ENCODE assay signal across 31 mouse cellular contexts in the genomic region with DNA sequence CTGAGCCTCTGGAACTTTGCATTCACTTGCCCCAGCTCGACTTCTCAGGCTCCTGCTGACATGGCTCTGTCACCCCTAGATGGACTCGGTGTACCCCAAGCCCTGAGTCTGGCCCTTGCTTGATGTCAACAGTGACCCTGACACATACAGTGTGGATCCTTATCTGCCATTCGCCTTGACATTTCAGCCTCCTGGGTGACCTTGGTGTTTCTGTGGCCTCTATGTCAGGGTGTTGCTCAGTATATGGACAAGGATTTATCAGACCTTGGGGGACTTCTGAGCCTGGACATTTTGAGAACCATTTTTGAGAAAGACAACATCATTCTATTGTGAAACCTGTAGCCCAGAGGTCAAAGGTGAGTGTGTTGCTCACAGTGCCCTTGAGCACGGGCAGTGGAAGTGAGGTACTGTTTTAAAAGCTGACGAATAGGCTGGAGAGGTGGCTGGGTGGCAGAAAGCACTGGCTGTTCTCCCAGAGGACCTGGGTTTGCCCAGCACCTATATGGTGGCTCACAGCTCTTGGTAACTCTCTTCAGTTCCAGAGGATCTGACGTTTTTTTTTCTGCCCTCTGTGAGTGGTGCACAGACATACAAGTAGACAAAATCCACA. TPM values are rescaled to one million over a fixed set of nuclear protein-coding genes. Genes with fewer than 3 reads are reported as not detected.
DNase-seq lines count a peak whose midpoint lies in the region; ATAC-seq and TF ChIP-seq lines count a peak whose summit lies in the region.
"Had no signal": no experiment of that assay in that cellular context is flagged by ENCODE, and none has a peak within 500 bp of the region (broad histone marks: within the 10 kb centered on the region; RNA-seq: fewer than 3 reads in every experiment).

No protein-coding gene starts in this region.

- peaks cover 7% of the 10 kb centered on the region; the same call in 1 of the 2 replicates for H3K36me3 ChIP-seq in intestine, embryonic 16.5 days (ENCODE audit: control insufficient read depth, insufficient read depth, low read length)
- H3K36me3 ChIP-seq in intestine, embryonic 15.5 days, result peaks cover 16% of the 10 kb centered on the region
- peaks cover 75% of the 10 kb centered on the region for H3K36me3 ChIP-seq in G1E (replicated peaks)
- no peaks in the 10 kb centered on the region for H3K36me3 ChIP-seq in liver, embryonic 14.5 days (replicated peaks; ENCODE audit: control insufficient read depth, insufficient read depth, low read depth)

- no peaks in the 10 kb centered on the region for H3K27me3 ChIP-seq in intestine, embryonic 16.5 days (replicated peaks; ENCODE audit: control insufficient read depth, insufficient read depth, low read length)
- H3K27me3 ChIP-seq in intestine, embryonic 15.5 days (replicated peaks), result no peaks in the 10 kb centered on the region
- H3K27me3 ChIP-seq in G1E (ENCODE audit: insufficient read depth, low read length), result no peaks in the 10 kb centered on the region
- H3K27me3 ChIP-seq in liver, embryonic 14.5 days (ENCODE audit: control insufficient read depth, insufficient read depth, low read length), result no peaks in the 10 kb centered on the region
- H3K27me3 ChIP-seq: CH12.LX; hindbrain, embryonic 15.5 days; limb, embryonic 12.5 days; megakaryocyte, embryonic 14.5 days had no signal

- peak overlapping the region; percentile 25; the same call in 1 of the 2 replicates for H3K9ac ChIP-seq in intestine, embryonic 16.5 days (ENCODE audit: low read depth, low read length)
- no peak overlapping the region for H3K9ac ChIP-seq in intestine, embryonic 15.5 days
- H3K9ac ChIP-seq in liver, embryonic 14.5 days (replicated peaks), result no peak overlapping the region
- H3K9ac ChIP-seq: hindbrain, embryonic 15.5 days; limb, embryonic 12.5 days; lung, embryonic 14.5 days had no signal

- no peaks in the 10 kb centered on the region for H3K9me3 ChIP-seq in intestine, embryonic 16.5 days (ENCODE audit: control insufficient read depth, low read length)
- no peaks in the 10 kb centered on the region for H3K9me3 ChIP-seq in intestine, embryonic 15.5 days
- H3K9me3 ChIP-seq in G1E (replicated peaks), result no peaks in the 10 kb centered on the region
- H3K9me3 ChIP-seq in liver, embryonic 14.5 days (ENCODE audit: control insufficient read depth, low read length), result no peaks in the 10 kb centered on the region
- H3K9me3 ChIP-seq: forebrain, embryonic 10.5 days; heart, embryonic 10.5 days; hindbrain, embryonic 15.5 days; limb, embryonic 12.5 days; megakaryocyte, embryonic 14.5 days had no signal

- peaks cover 51% of the 10 kb centered on the region for H3K4me1 ChIP-seq in intestine, embryonic 16.5 days (ENCODE audit: control insufficient read depth, insufficient read depth, low read length)
- H3K4me1 ChIP-seq in intestine, embryonic 15.5 days (replicated peaks), result peaks cover 43% of the 10 kb centered on the region
- peaks cover 83% of the 10 kb centered on the region for H3K4me1 ChIP-seq in G1E (ENCODE audit: insufficient read depth, low read depth, low read length)
- peaks cover 0 to 23% of the 10 kb centered on the region in 2 experiments; a peak in 3 of 4 replicates for H3K4me1 ChIP-seq in liver, embryonic 14.5 days (replicated peaks; ENCODE audit: control insufficient read depth in 2 of 2, insufficient read depth in 2 of 2, low read length in 1 of 2)

- H3K4me2 ChIP-seq in intestine, embryonic 16.5 days (ENCODE audit: low read depth, low read length), result no peak overlapping the region
- no peak overlapping the region for H3K4me2 ChIP-seq in intestine, embryonic 15.5 days (replicated peaks)
- peak overlapping the region; percentile 9; the same call in 1 of the 2 replicates for H3K4me2 ChIP-seq in liver, embryonic 14.5 days (ENCODE audit: low read depth)
- H3K4me2 ChIP-seq: limb, embryonic 12.5 days; lung, embryonic 14.5 days had no signal

- DNase-seq in G1E (ENCODE audit: low spot score), result no peak
- DNase-seq in adrenal gland, adult 8-10 months, result peak; percentile 87
- DNase-seq in liver, embryonic 14.5 days (ENCODE audit: low read depth in 3 of 3, low spot score in 3 of 3), result no peak
- DNase-seq in gastrocnemius, adult 18-20 months (ENCODE audit: low spot score), result no peak
- no peak for DNase-seq in right cerebral cortex, postnatal 10 days (ENCODE audit: low spot score in 2 of 2)
- DNase-seq: B cell, adult 2 months; cerebellum, adult 18-20 months; cerebellum, postnatal 14 days; gastrocnemius, postnatal 36 days; heart, postnatal 4 days; kidney, postnatal 25 days; lung, embryonic 14.5 days; right cerebral cortex, postnatal 4 days had no signal

- 73% methylated on average over 6 of the region's 6 CpGs for WGBS in intestine, embryonic 16.5 days
- WGBS in intestine, embryonic 15.5 days, result 71% methylated on average over 6 of the region's 6 CpGs
- 51% methylated on average over 6 of the region's 6 CpGs for WGBS in liver, embryonic 14.5 days (ENCODE audit: insufficient replicate concordance)

- H3K4me3 ChIP-seq in intestine, embryonic 16.5 days (ENCODE audit: low read length), result no peak overlapping the region
- H3K4me3 ChIP-seq in intestine, embryonic 15.5 days (replicated peaks), result no peak overlapping the region
- H3K4me3 ChIP-seq in G1E (ENCODE audit: low read depth, low read length), result peak overlapping the region; percentile 3; the same call in 1 of the 2 replicates
- H3K4me3 ChIP-seq in liver, embryonic 14.5 days (ENCODE audit: insufficient read depth in 1 of 2, low read depth in 2 of 2, low read length in 2 of 2), result no peak overlapping the region
- H3K4me3 ChIP-seq: forebrain, embryonic 10.5 days; heart, embryonic 10.5 days; hindbrain, embryonic 15.5 days; layer of hippocampus, adult 2 months; limb, embryonic 12.5 days; megakaryocyte, embryonic 14.5 days had no signal

- TF ChIP-seq CTCF in G1E (IDR thresholded peaks at IDR 0.05; ENCODE audit: low read depth, low read length), result no peak
- no peak for TF ChIP-seq CTCF in liver, embryonic 14.5 days (IDR thresholded peaks at IDR 0.05; ENCODE audit: low read depth)

- ATAC-seq in intestine, embryonic 16.5 days, result no peak
- ATAC-seq in intestine, embryonic 15.5 days, result no peak
- ATAC-seq in G1E (ENCODE audit: extremely low read depth, insufficient number of reproducible peaks, low FRiP score, poor library complexity, severe bottlenecking), result no peak
- ATAC-seq in liver, embryonic 14.5 days (ENCODE audit: insufficient read depth), result no peak
- ATAC-seq: intestine, postnatal 0 days had no signal

- no peak for TF ChIP-seq EP300 in liver, embryonic 14.5 days (IDR thresholded peaks at IDR 0.05; ENCODE audit: low read depth)

- peak overlapping the region; percentile 37; the same call in 1 of the 2 replicates for H3K27ac ChIP-seq in intestine, embryonic 16.5 days (ENCODE audit: low read length)
- H3K27ac ChIP-seq in intestine, embryonic 15.5 days, result no peak overlapping the region
- H3K27ac ChIP-seq in liver, embryonic 14.5 days, result no peak overlapping the region
- H3K27ac ChIP-seq: forebrain, embryonic 10.5 days; heart, embryonic 10.5 days; hindbrain, embryonic 15.5 days; layer of hippocampus, adult 2 months; limb, embryonic 12.5 days had no signal

RNA-seq across cellular contexts. Expression of gene Dhcr7, which starts 10.7 kb away (rescaled TPM):
- 98.0 and 105 TPM in 2 replicates for polyA plus RNA-seq in intestine, embryonic 16.5 days (2015; fragmentation: Nextera tagmentation; extraction: Ambion mirVana)
- polyA plus RNA-seq in intestine, embryonic 15.5 days (2015; fragmentation: Nextera tagmentation; extraction: Ambion mirVana), result 70.2 and 78.9 TPM in 2 replicates
- total RNA-seq in G1E (2014; fragmentation: Nextera tagmentation) (83.0 and 83.2 TPM in 2 replicates), G1E (2017) (15.7 and 16.3 TPM in 2 replicates)
- polyA plus RNA-seq in G1E (2012), result 11.0 and 20.6 TPM in 2 replicates
- total RNA-seq in adrenal gland, adult 8-10 months (2022), result 1,000 to 10,000 TPM in 1 of 4 experiments, 100 to 1,000 TPM in 3; 583 to 1,249 (median 833) TPM
- 58.8 and 61.2 TPM in 2 replicates for polyA plus RNA-seq in liver, embryonic 14.5 days (2012; rRNA removed)
- 57.0 and 61.4 TPM in 2 replicates for polyA plus RNA-seq in liver, embryonic 14.5 days (2014; fragmentation: Nextera tagmentation; extraction: Ambion mirVana)
- total RNA-seq in gastrocnemius, adult 18-20 months (2021), result 1 to 10 TPM; 3.7 to 4.0 TPM

RNA-seq across cellular contexts. Expression of gene Nadsyn1, which starts 11.0 kb away (rescaled TPM):
- polyA plus RNA-seq in intestine, embryonic 16.5 days (2015; fragmentation: Nextera tagmentation; extraction: Ambion mirVana), result 25.4 and 29.4 TPM in 2 replicates
- polyA plus RNA-seq in intestine, embryonic 15.5 days (2015; fragmentation: Nextera tagmentation; extraction: Ambion mirVana), result 19.4 and 21.1 TPM in 2 replicates
- total RNA-seq in G1E (2014; fragmentation: Nextera tagmentation) (10.3 and 14.6 TPM in 2 replicates), G1E (2017) (11.9 and 18.8 TPM in 2 replicates)
- polyA plus RNA-seq in G1E (2012), result 3.6 and 4.5 TPM in 2 replicates
- 10 to 100 TPM in 3 of 4 experiments, 1 to 10 TPM in 1; 9.2 to 17.5 (median 14.6) TPM for total RNA-seq in adrenal gland, adult 8-10 months (2022)
- polyA plus RNA-seq in liver, embryonic 14.5 days (2012; rRNA removed), result 7.6 and 7.7 TPM in 2 replicates
- polyA plus RNA-seq in liver, embryonic 14.5 days (2014; fragmentation: Nextera tagmentation; extraction: Ambion mirVana), result 6.0 and 7.1 TPM in 2 replicates
- 1 to 10 TPM; 3.0 to 3.8 TPM for total RNA-seq in gastrocnemius, adult 18-20 months (2021)

RNA-seq across cellular contexts. Expression of gene Gm498, which starts 33.0 kb away (rescaled TPM):
- polyA plus RNA-seq in intestine, embryonic 16.5 days (2015; fragmentation: Nextera tagmentation; extraction: Ambion mirVana), result not detected in 2 replicates
- not detected in 2 replicates for polyA plus RNA-seq in intestine, embryonic 15.5 days (2015; fragmentation: Nextera tagmentation; extraction: Ambion mirVana)
- total RNA-seq in G1E (2014; fragmentation: Nextera tagmentation), result not detected in 2 replicates
- not detected in 2 replicates for total RNA-seq in G1E (2017)
- 0.07 and 0.08 TPM in 2 replicates for polyA plus RNA-seq in G1E (2012)
- total RNA-seq in adrenal gland, adult 8-10 months (2022), result not detected
- not detected in 2 replicates for polyA plus RNA-seq in liver, embryonic 14.5 days (2012; rRNA removed)
- not detected in 2 replicates for polyA plus RNA-seq in liver, embryonic 14.5 days (2014; fragmentation: Nextera tagmentation; extraction: Ambion mirVana)
- total RNA-seq in gastrocnemius, adult 18-20 months (2021), result not detected
- total RNA-seq: CH12.LX; gastrocnemius, postnatal 36 days; heart, postnatal 4 days; layer of hippocampus, adult 2 months; layer of hippocampus, postnatal 25 days; MEL; midbrain, postnatal 0 days had no signal
- polyA plus RNA-seq: embryonic facial prominence, embryonic 11.5 days; forebrain, embryonic 10.5 days; heart, embryonic 10.5 days; heart, embryonic 16.5 days; hindbrain, embryonic 15.5 days; intestine, postnatal 0 days; kidney, embryonic 14.5 days; limb, embryonic 12.5 days; lung, embryonic 14.5 days; midbrain, postnatal 0 days; stomach, embryonic 16.5 days; thymus, postnatal 0 days had no signal

RNA-seq across cellular contexts. Expression of gene Mrgpre, which starts 49.4 kb away (rescaled TPM):
- 1.4 and 1.5 TPM in 2 replicates for polyA plus RNA-seq in intestine, embryonic 16.5 days (2015; fragmentation: Nextera tagmentation; extraction: Ambion mirVana)
- 1.2 and 1.3 TPM in 2 replicates for polyA plus RNA-seq in intestine, embryonic 15.5 days (2015; fragmentation: Nextera tagmentation; extraction: Ambion mirVana)
- not detected in 2 replicates for total RNA-seq in G1E (2014; fragmentation: Nextera tagmentation)
- under 0.01 TPM in 1 of 2 replicates, not detected in the other for total RNA-seq in G1E (2017)
- polyA plus RNA-seq in G1E (2012), result not detected in 2 replicates
- 1 to 10 TPM; 2.7 to 5.1 (median 3.9) TPM for total RNA-seq in adrenal gland, adult 8-10 months (2022)
- polyA plus RNA-seq in liver, embryonic 14.5 days (2012; rRNA removed), result 0.28 and 0.37 TPM in 2 replicates
- 0.19 and 0.23 TPM in 2 replicates for polyA plus RNA-seq in liver, embryonic 14.5 days (2014; fragmentation: Nextera tagmentation; extraction: Ambion mirVana)
- total RNA-seq in gastrocnemius, adult 18-20 months (2021), result under 1 TPM; 0.68 to 0.71 TPM
